Mouse (Mus musculus) heart, postnatal 10 days (tissue): ENCODE results near the gene Polr3gl. TPM values are rescaled to one million over a fixed set of nuclear protein-coding genes. Genes with fewer than 3 reads are reported as not detected.

Source experiments
- DNase-seq, 2 experiments: peaks; one replicate each; pipeline ENCODE4 v3.0.0; 2021
- intact Hi-C: fragments of 180-260 bp; cut with DNase I; formaldehyde crosslinking; loops from one replicate; pipeline ENCODE4 v1.15.1; 2025
- total RNA-seq, 2 experiments: library from RNA; stranded (reverse); gene quantifications; 2 replicates each; pipeline ENCODE4 v1.2.3; 2021

Polr3gl gene
- total RNA-seq, 2 experiments from 2014 or later = 24.3 to 30.9 TPM

- peak; percentile 92 to 93 for DNase-seq
- intact Hi-C loops = no loop called here
Observed at GRCm38 (mm10) chr3:96575272-96575984, 18.6 kb downstream of the Polr3gl start.

GRCm38 (mm10) chr3:96573611-96574511, 20.1 kb downstream of the Polr3gl start:
- DNase-seq = peak; percentile 74 to 77
- intact Hi-C loops = no loop called here

- DNase-seq = peak; percentile 85 to 89
- intact Hi-C loops = no loop called here
Observed at GRCm38 (mm10) chr3:96571896-96572698, 21.9 kb downstream of the Polr3gl start.

- intact Hi-C loops = no loop called here
- peak in 1 of 2 experiments; percentile 23 for DNase-seq
Observed at GRCm38 (mm10) chr3:96571336-96571735, 22.6 kb downstream of the Polr3gl start.

GRCm38 (mm10) chr3:96570643-96571042, 23.3 kb downstream of the Polr3gl start:
- DNase-seq = peak in 1 of 2 experiments; percentile 37
- intact Hi-C loops = no loop called here

- peak in 1 of 2 experiments; percentile 37 for DNase-seq
Observed at GRCm38 (mm10) chr3:96569966-96570605, 23.9 kb downstream of the Polr3gl start.

GRCm38 (mm10) chr3:96569506-96569905, 24.5 kb downstream of the Polr3gl start:
- peak; percentile 69 to 75 for DNase-seq
- intact Hi-C loops = no loop called here

More at GRCm38 (mm10) chr3:96569966-96570605, 23.9 kb downstream of the Polr3gl start:
- intact Hi-C loops = no loop called here

- DNase-seq = peak in 1 of 2 experiments; percentile 29
- intact Hi-C loops = no loop called here
Observed at GRCm38 (mm10) chr3:96568605-96569004, 25.4 kb downstream of the Polr3gl start.

GRCm38 (mm10) chr3:96566661-96567450, 27.1 kb downstream of the Polr3gl start:
- intact Hi-C loops = no loop called here
- DNase-seq = peak in 1 of 2 experiments; percentile 21

GRCm38 (mm10) chr3:96565105-96565504, 28.9 kb downstream of the Polr3gl start:
- intact Hi-C loops = no loop called here
- peak in 1 of 2 experiments; percentile 16 for DNase-seq

GRCm38 (mm10) chr3:96564633-96565032, 29.3 kb downstream of the Polr3gl start:
- DNase-seq = peak; percentile 61 to 63
- intact Hi-C loops = no loop called here

GRCm38 (mm10) chr3:96563911-96564632, 29.9 kb downstream of the Polr3gl start:
- peak; percentile 70 to 79 for DNase-seq
- intact Hi-C loops = no loop called here

- peak in 1 of 2 experiments; percentile 64 for DNase-seq
- intact Hi-C loops = no loop called here
Observed at GRCm38 (mm10) chr3:96563267-96563666, 30.7 kb downstream of the Polr3gl start.

- peak; percentile 69 to 81 for DNase-seq
Observed at GRCm38 (mm10) chr3:96561946-96562681, 31.9 kb downstream of the Polr3gl start.

GRCm38 (mm10) chr3:96560881-96561668, 32.9 kb downstream of the Polr3gl start:
- peak in 1 of 2 experiments; percentile 52 for DNase-seq
- intact Hi-C loops = no loop called here

More at GRCm38 (mm10) chr3:96561946-96562681, 31.9 kb downstream of the Polr3gl start:
- intact Hi-C loops = no loop called here

GRCm38 (mm10) chr3:96559911-96560850, 33.8 kb downstream of the Polr3gl start:
- intact Hi-C loops = no loop called here

More at GRCm38 (mm10) chr3:96559911-96560850, 33.8 kb downstream of the Polr3gl start:
- peak; percentile 55 to 69 for DNase-seq
